Mouse (Mus musculus): ENCODE results near the gene Rab1b. TPM values are rescaled to one million over a fixed set of nuclear protein-coding genes. Genes with fewer than 3 reads are reported as not detected.

The Rab1b gene
- polyA plus RNA-seq, 2 experiments = 50.6 to 76.2 TPM

GRCm38 (mm10) chr19:5097521-5098362 is 9.1 kb downstream of the Rab1b start:
- Histone ChIP-seq H3K4me2 (ENCODE audit: low read depth) (peak overlapping the region; percentile 75), H3K9ac (replicated peaks) (0 out of 2 replicates have a peak overlapping the region, but pooled peaks have one; percentile 13), H3K4me1 (replicated peaks; ENCODE audit: control insufficient read depth in 2 of 2, insufficient read depth in 2 of 2, low read length in 1 of 2) (peaks cover 4 to 13% of the 10 kb centered on the region in 2 experiments), H3K36me3 (replicated peaks; ENCODE audit: control insufficient read depth, insufficient read depth, low read depth) (peaks cover 5% of the 10 kb centered on the region), H3K27ac (no peak overlapping the region), H3K4me3 (ENCODE audit: insufficient read depth in 1 of 2, low read depth in 2 of 2, low read length in 2 of 2) (peak overlapping the region in 1 of 2 experiments; percentile 43; a peak in 3 of 4 replicates), H3K9me3 (ENCODE audit: control insufficient read depth, low read length) (no peaks in the 10 kb centered on the region), H3K27me3 (ENCODE audit: control insufficient read depth, insufficient read depth, low read length) (no peaks in the 10 kb centered on the region; the same call in none of the 2 replicates)
- DNase-seq (ENCODE audit: low read depth in 3 of 3, low spot score in 3 of 3) (no peak), ATAC-seq (ENCODE audit: insufficient read depth) (no peak)
- WGBS (ENCODE audit: insufficient replicate concordance) = 9% methylated on average over 27 of the region's 31 CpGs
- no peak for TF ChIP-seq CTCF (IDR thresholded peaks at IDR 0.05; ENCODE audit: low read depth)

GRCm38 (mm10) chr19:5095887-5096474 is 10.9 kb downstream of the Rab1b start:
- no peak overlapping the region for H3K4me3 ChIP-seq (ENCODE audit: insufficient read depth in 1 of 2, low read depth in 2 of 2, low read length in 2 of 2)
- H3K27me3 ChIP-seq (ENCODE audit: control insufficient read depth, insufficient read depth, low read length) = no peaks in the 10 kb centered on the region; the same call in none of the 2 replicates
- H3K4me2 ChIP-seq (ENCODE audit: low read depth) = no peak overlapping the region
- peaks cover 3% of the 10 kb centered on the region for H3K36me3 ChIP-seq (replicated peaks; ENCODE audit: control insufficient read depth, insufficient read depth, low read depth)
- H3K9me3 ChIP-seq (ENCODE audit: control insufficient read depth, low read length) = no peaks in the 10 kb centered on the region
- WGBS (ENCODE audit: insufficient replicate concordance) = 4% methylated on average over 9 of the region's 9 CpGs
- DNase-seq (ENCODE audit: low read depth in 3 of 3, low spot score in 3 of 3) (no peak), ATAC-seq (ENCODE audit: insufficient read depth) (no peak)
- peaks cover 4 to 13% of the 10 kb centered on the region in 2 experiments for H3K4me1 ChIP-seq (replicated peaks; ENCODE audit: control insufficient read depth in 2 of 2, insufficient read depth in 2 of 2, low read length in 1 of 2)
- H3K9ac ChIP-seq (replicated peaks) = no peak overlapping the region
- no peak overlapping the region for H3K27ac ChIP-seq
- TF ChIP-seq CTCF (IDR thresholded peaks at IDR 0.05; ENCODE audit: low read depth) (no peak), EP300 (IDR thresholded peaks at IDR 0.05; ENCODE audit: low read depth) (no peak)

GRCm38 (mm10) chr19:5094746-5095417 is 12.0 kb downstream of the Rab1b start:
- Histone ChIP-seq H3K4me3 (ENCODE audit: insufficient read depth in 1 of 2, low read depth in 2 of 2, low read length in 2 of 2) (no peak overlapping the region), H3K9me3 (ENCODE audit: control insufficient read depth, low read length) (no peaks in the 10 kb centered on the region), H3K9ac (replicated peaks) (no peak overlapping the region), H3K4me2 (ENCODE audit: low read depth) (no peak overlapping the region), H3K27ac (no peak overlapping the region), H3K27me3 (ENCODE audit: control insufficient read depth, insufficient read depth, low read length) (no peaks in the 10 kb centered on the region; the same call in none of the 2 replicates), H3K36me3 (replicated peaks; ENCODE audit: control insufficient read depth, insufficient read depth, low read depth) (no peaks in the 10 kb centered on the region; the same call in 1 of the 2 replicates), H3K4me1 (replicated peaks; ENCODE audit: control insufficient read depth in 2 of 2, insufficient read depth in 2 of 2, low read length in 1 of 2) (peaks cover 4 to 13% of the 10 kb centered on the region in 2 experiments)
- TF ChIP-seq CTCF (IDR thresholded peaks at IDR 0.05; ENCODE audit: low read depth) (no peak), EP300 (IDR thresholded peaks at IDR 0.05; ENCODE audit: low read depth) (no peak)
- WGBS (ENCODE audit: insufficient replicate concordance) = 40% methylated on average over 11 of the region's 11 CpGs
- DNase-seq (ENCODE audit: low read depth in 3 of 3, low spot score in 3 of 3) = no peak
- no peak for ATAC-seq (ENCODE audit: insufficient read depth)

GRCm38 (mm10) chr19:5094243-5094632 is 12.6 kb downstream of the Rab1b start:
- under 1% methylated on average over 21 of the region's 21 CpGs for WGBS (ENCODE audit: insufficient replicate concordance)
- no peaks in the 10 kb centered on the region for H3K9me3 ChIP-seq (ENCODE audit: control insufficient read depth, low read length)
- DNase-seq (ENCODE audit: low read depth in 3 of 3, low spot score in 3 of 3) (peak; percentile 68 to 72 (median 69)), ATAC-seq (ENCODE audit: insufficient read depth) (peak; percentile 69)
- no peak overlapping the region for H3K4me3 ChIP-seq (ENCODE audit: insufficient read depth in 1 of 2, low read depth in 2 of 2, low read length in 2 of 2)
- TF ChIP-seq CTCF (IDR thresholded peaks at IDR 0.05; ENCODE audit: low read depth) (peak; percentile 94), EP300 (IDR thresholded peaks at IDR 0.05; ENCODE audit: low read depth) (no peak)
- H3K9ac ChIP-seq (replicated peaks) = no peak overlapping the region
- H3K27me3 ChIP-seq (ENCODE audit: control insufficient read depth, insufficient read depth, low read length) = no peaks in the 10 kb centered on the region; the same call in none of the 2 replicates
- H3K4me2 ChIP-seq (ENCODE audit: low read depth) = no peak overlapping the region
- no peak overlapping the region for H3K27ac ChIP-seq
- H3K4me1 ChIP-seq (replicated peaks; ENCODE audit: control insufficient read depth in 2 of 2, insufficient read depth in 2 of 2, low read length in 1 of 2) = peaks cover 4 to 13% of the 10 kb centered on the region in 2 experiments
- H3K36me3 ChIP-seq (replicated peaks; ENCODE audit: control insufficient read depth, insufficient read depth, low read depth) = no peaks in the 10 kb centered on the region

All from liver, embryonic 14.5 days (tissue).